Mouse (Mus musculus) MEL (cell line): ENCODE data around the gene 6030445D17Rik. TPM values are rescaled to one million over a fixed set of nuclear protein-coding genes. Genes with fewer than 3 reads are reported as not detected.

Experiments
- DNase-seq: peaks from one replicate; pipeline ENCODE4 v3.0.0; 2011; ENCODE audit warnings: low read depth, low spot score
- H3K27ac ChIP-seq: 2 replicates; pipeline ENCODE4 v1.5.1; 2012; ENCODE audit warnings: low read depth, mild to moderate bottlenecking, control low read depth, low read length, moderate library complexity; ENCODE audit not compliant: control insufficient read depth
- H3K27me3 ChIP-seq, 2 experiments: fragments of 150-350 bp in 1 of 2; sonication (generic) in 1 of 2; 2 replicates each; pipeline ENCODE4 v1.6.1; 2012; ENCODE audit warnings: low read length in 2 of 2, mild to moderate bottlenecking in 2 of 2, improper control_type of control experiment in 1 of 2, moderate library complexity in 1 of 2; ENCODE audit not compliant: insufficient read depth in 2 of 2, control insufficient read depth in 1 of 2
- H3K36me3 ChIP-seq, 2 experiments: 2 replicates each; pipeline ENCODE4 v1.6.1; 2012 to 2014; ENCODE audit warnings: low read length in 2 of 2, improper control_type of control experiment in 1 of 2, inconsistent platforms in 1 of 2, mild to moderate bottlenecking in 1 of 2; ENCODE audit not compliant: insufficient read depth in 2 of 2, control insufficient read depth in 1 of 2
- H3K4me1 ChIP-seq, 2 experiments: fragments of 150-350 bp in 1 of 2; sonication (generic) in 1 of 2; 2 replicates each; pipeline ENCODE4 v1.6.1; 2012; ENCODE audit warnings: low read length in 2 of 2, improper control_type of control experiment in 1 of 2, mild to moderate bottlenecking in 1 of 2; ENCODE audit not compliant: insufficient read depth in 2 of 2, control insufficient read depth in 1 of 2
- H3K4me3 ChIP-seq, 2 experiments: fragments of 150-350 bp in 1 of 2; sonication (generic) in 1 of 2; 2 replicates each; pipeline ENCODE4 v1.5.1; 2012; ENCODE audit warnings: low read depth in 2 of 2, low read length in 2 of 2, mild to moderate bottlenecking in 2 of 2, moderate library complexity in 2 of 2, control low read depth in 1 of 2, improper control_type of control experiment in 1 of 2; ENCODE audit not compliant: control insufficient read depth in 1 of 2, insufficient read depth in 1 of 2
- H3K79me2 ChIP-seq: 2 replicates; pipeline ENCODE4 v1.6.1; 2012; ENCODE audit warnings: mild to moderate bottlenecking, low read length, moderate library complexity; ENCODE audit not compliant: control insufficient read depth, poor library complexity, insufficient read depth
- H3K9ac ChIP-seq: 2 replicates; pipeline ENCODE4 v1.6.1; 2012; ENCODE audit warnings: low read depth, mild to moderate bottlenecking, control low read depth, low read length, moderate library complexity; ENCODE audit not compliant: control insufficient read depth, poor library complexity, severe bottlenecking
- H3K9me3 ChIP-seq: fragments of 150-350 bp; sonication (generic); replicated peaks from 2 replicates; pipeline ENCODE4 v1.6.1; 2012; ENCODE audit warnings: mild to moderate bottlenecking, low read length, improper control_type of control experiment, moderate library complexity; ENCODE audit not compliant: insufficient read depth
- EP300 ChIP-seq, 2 experiments: IDR thresholded peaks; 2 replicates each; pipeline ENCODE4 v1.6.1; 2011; ENCODE audit warnings: improper control_type of control experiment in 2 of 2, low read length in 2 of 2, low read depth in 1 of 2, mild to moderate bottlenecking in 1 of 2
- ETS1 ChIP-seq: IDR thresholded peaks from 2 replicates; pipeline ENCODE4 v1.6.1; 2012; ENCODE audit warnings: low read depth, mild to moderate bottlenecking, inconsistent platforms, low read length, improper control_type of control experiment, moderate library complexity
- GABPA ChIP-seq: IDR thresholded peaks from 2 replicates; pipeline ENCODE4 v1.6.1; 2012; ENCODE audit warnings: low read depth, mild to moderate bottlenecking, inconsistent platforms, low read length, improper control_type of control experiment, moderate library complexity
- JUND ChIP-seq: IDR thresholded peaks from 2 replicates; pipeline ENCODE4 v1.6.1; 2011; ENCODE audit warnings: low read depth, mild to moderate bottlenecking, improper control_type of control experiment, low read length
- KAT2A ChIP-seq: conservative IDR thresholded peaks from 2 replicates; pipeline ENCODE4 v1.6.1; 2012; ENCODE audit warnings: low read depth, low read length, improper control_type of control experiment, inconsistent platforms
- MAZ ChIP-seq: IDR thresholded peaks from 2 replicates; pipeline ENCODE4 v1.6.1; 2012; ENCODE audit warnings: low read depth, mild to moderate bottlenecking, inconsistent platforms, low read length, improper control_type of control experiment
- MYB ChIP-seq: IDR thresholded peaks from 2 replicates; pipeline ENCODE4 v1.6.1; 2011; ENCODE audit warnings: mild to moderate bottlenecking, low read depth, low read length, improper control_type of control experiment
- NELFE ChIP-seq: IDR thresholded peaks from 2 replicates; pipeline ENCODE4 v1.6.1; 2011; ENCODE audit warnings: low read depth, low read length, improper control_type of control experiment
- POLR2AphosphoS2 ChIP-seq: IDR thresholded peaks from 2 replicates; pipeline ENCODE4 v1.6.1; 2011; ENCODE audit warnings: low read length, improper control_type of control experiment
- POLR2AphosphoS5 ChIP-seq: IDR thresholded peaks from 2 replicates; pipeline ENCODE4 v1.6.1; 2012; ENCODE audit warnings: low read depth, borderline replicate concordance, mild to moderate bottlenecking, inconsistent platforms, low read length, moderate library complexity, mixed read lengths
- RCOR1 ChIP-seq: IDR thresholded peaks from 2 replicates; pipeline ENCODE4 v1.6.1; 2012; ENCODE audit warnings: low read depth, mild to moderate bottlenecking, inconsistent platforms, low read length, improper control_type of control experiment
- TAL1 ChIP-seq: IDR thresholded peaks from 2 replicates; pipeline ENCODE4 v1.6.1; 2012; ENCODE audit warnings: mild to moderate bottlenecking, inconsistent platforms, low read length, moderate library complexity, mixed read lengths
- TBP ChIP-seq: IDR thresholded peaks from 2 replicates; pipeline ENCODE4 v1.8.0; 2011; ENCODE audit warnings: low read depth, low read length, improper control_type of control experiment
- USF2 ChIP-seq, 2 experiments: IDR thresholded peaks; 2 replicates each; pipeline ENCODE4 v1.6.1; 2011 to 2012; ENCODE audit warnings: improper control_type of control experiment in 2 of 2, low read length in 2 of 2, borderline replicate concordance in 1 of 2, inconsistent platforms in 1 of 2, low read depth in 1 of 2, mild to moderate bottlenecking in 1 of 2; ENCODE audit not compliant: insufficient read depth in 1 of 2
- ZKSCAN1 ChIP-seq: IDR thresholded peaks from 2 replicates; pipeline ENCODE4 v1.6.1; 2012; ENCODE audit warnings: low read depth, mild to moderate bottlenecking, inconsistent platforms, low read length, improper control_type of control experiment, moderate library complexity
- ZMIZ1 ChIP-seq: IDR thresholded peaks from 2 replicates; pipeline ENCODE4 v1.6.1; 2012; ENCODE audit warnings: low read depth, mild to moderate bottlenecking, inconsistent platforms, low read length, improper control_type of control experiment, moderate library complexity
- polyA plus RNA-seq, 2 experiments: library from polyadenylated mRNA; stranded (reverse) in 1 of 2; unstranded in 1 of 2; fragments of >175 nt in 1 of 2; fragments of >200 nt in 1 of 2; gene quantifications; 2 replicates each; pipeline versions ENCODE4 v1.2.1 to v1.2.4; 2012; ENCODE audit warnings: low replicate concordance in 2 of 2, low read depth in 1 of 2; ENCODE audit not compliant: insufficient read length in 2 of 2, insufficient read depth in 1 of 2, missing spikeins in 1 of 2
- total RNA-seq: library from RNA; depleted of rRNA; stranded (reverse); fragments of 300-350 nt; gene quantifications from 2 replicates; pipeline ENCODE4 v1.2.3, GENCODE M21; 2012

The 6030445D17Rik gene
- total and polyA plus RNA-seq, 3 experiments: 0.46 to 0.77 TPM; not detected in 1

- peaks cover 0 to 2% of the 10 kb centered on the region in 2 experiments; a peak in 1 of 4 replicates for H3K27me3 ChIP-seq
- no peak for TF ChIP-seq TBP
- TF ChIP-seq JUND: no peak
- TF ChIP-seq TAL1: no peak
- TF ChIP-seq GABPA: no peak
- TF ChIP-seq KAT2A: no peak
- TF ChIP-seq EP300 (IDR thresholded peaks at IDR 0.05; ENCODE audit: low read depth in 1 of 2, low read length in 2 of 2): no peak
- no peak for TF ChIP-seq ZKSCAN1
- TF ChIP-seq USF2 (IDR thresholded peaks at IDR 0.05; ENCODE audit: borderline replicate concordance in 1 of 2, insufficient read depth in 1 of 2, low read depth in 1 of 2, low read length in 2 of 2): no peak
- no peak for TF ChIP-seq NELFE
- TF ChIP-seq POLR2AphosphoS5: no peak
- TF ChIP-seq RCOR1: no peak
- no peak overlapping the region for H3K9ac ChIP-seq
- no peak for DNase-seq
- no peaks in the 10 kb centered on the region for H3K9me3 ChIP-seq
- H3K4me3 ChIP-seq: no peak overlapping the region
- H3K36me3 ChIP-seq: no peaks in the 10 kb centered on the region
- H3K79me2 ChIP-seq: no peaks in the 10 kb centered on the region
- no peaks in the 10 kb centered on the region for H3K4me1 ChIP-seq
- no peak overlapping the region for H3K27ac ChIP-seq
Measured at GRCm38 (mm10) chr4:136419386-136419785, 42.7 kb upstream of the 6030445D17Rik start.

- Histone ChIP-seq H3K9me3 (no peaks in the 10 kb centered on the region), H3K27me3 (peaks cover 0 to 2% of the 10 kb centered on the region in 2 experiments; a peak in 1 of 4 replicates), H3K79me2 (no peaks in the 10 kb centered on the region), H3K4me1 (no peaks in the 10 kb centered on the region), H3K36me3 (no peaks in the 10 kb centered on the region), H3K9ac (no peak within 1 kb of the TSS), H3K4me3 (no peak within 1 kb of the TSS), H3K27ac (no peak within 1 kb of the TSS)
- no peak for DNase-seq
- TF ChIP-seq ETS1: no peak
- no peak for TF ChIP-seq POLR2AphosphoS5
- TF ChIP-seq POLR2AphosphoS2: no peak
- TF ChIP-seq ZKSCAN1: no peak
- TF ChIP-seq ZMIZ1: no peak
- no peak for TF ChIP-seq TBP
- TF ChIP-seq KAT2A: no peak
- TF ChIP-seq MYB: no peak
- TF ChIP-seq GABPA: no peak
- no peak for TF ChIP-seq MAZ
Measured at GRCm38 (mm10) chr4:136423224-136423623, 38.8 kb upstream of the 6030445D17Rik start, which contains the start of gene Htr1d. Gene Htr1d (plus strand): TSS chr4:136423524.
